Mouse (Mus musculus): ENCODE results near the gene Tom1. TPM values are rescaled to one million over a fixed set of nuclear protein-coding genes. Genes with fewer than 3 reads are reported as not detected.

Gene Tom1
- total RNA-seq, 2 experiments from 2014 or later = 45.9 to 49.7 TPM

- intact Hi-C loops (cut with DNase I) = no loop called here
- no peak for DNase-seq
- H3K4me3 ChIP-seq = no peak overlapping the region
- H3K27ac ChIP-seq = no peak overlapping the region
- no peak for TF ChIP-seq CTCF (IDR thresholded peaks at IDR 0.05)
These were observed 15.1 kb upstream of the Tom1 start for GRCm38 (mm10) chr8:75018274-75018972.

GRCm38 (mm10) chr8:75023660-75024316 is 9.7 kb upstream of the Tom1 start:
- intact Hi-C loops (cut with DNase I) = no loop called here
- Histone ChIP-seq H3K27ac (no peak overlapping the region), H3K4me3 (no peak overlapping the region)
- TF ChIP-seq CTCF (IDR thresholded peaks at IDR 0.05) = peak; percentile 47
- DNase-seq = no peak

- intact Hi-C loops (cut with DNase I) = no loop called here
- TF ChIP-seq CTCF (IDR thresholded peaks at IDR 0.05) = no peak
- Histone ChIP-seq H3K27ac (no peak overlapping the region), H3K4me3 (no peak overlapping the region)
- no peak for DNase-seq
These were observed 7.7 kb upstream of the Tom1 start for GRCm38 (mm10) chr8:75025809-75026208.

GRCm38 (mm10) chr8:75030453-75031024 is 3.0 kb upstream of the Tom1 start:
- peak; percentile 2; the same call in 1 of the 2 replicates for TF ChIP-seq CTCF (IDR thresholded peaks at IDR 0.05)
- intact Hi-C loops (cut with DNase I) = loop anchor here (5.0 kb wide), 2 partner anchors 33 to 77 kb away; partner anchors contain the start of gene Mcm5
- no peak overlapping the region for H3K27ac ChIP-seq
- DNase-seq = no peak
- no peak overlapping the region for H3K4me3 ChIP-seq

- Histone ChIP-seq H3K27ac (peak overlapping the region; percentile 99), H3K4me3 (peak overlapping the region; percentile 82)
- DNase-seq = no peak
- TF ChIP-seq CTCF (IDR thresholded peaks at IDR 0.05) = no peak
- intact Hi-C loops (cut with DNase I) = loop anchor here (5.0 kb wide), 2 partner anchors 36 to 74 kb away; partner anchors contain the start of gene Mcm5
These were observed 544 bp upstream of the Tom1 start for GRCm38 (mm10) chr8:75032961-75033360.

GRCm38 (mm10) chr8:75034285-75034684 is 780 bp downstream of the Tom1 start:
- no peak for TF ChIP-seq CTCF (IDR thresholded peaks at IDR 0.05)
- peak overlapping the region; percentile 82 for H3K4me3 ChIP-seq
- DNase-seq = no peak
- H3K27ac ChIP-seq = peak overlapping the region; percentile 99
- intact Hi-C loops (cut with DNase I) = loop anchor here (5.0 kb wide), 2 partner anchors 37 to 73 kb away; partner anchors contain the start of gene Mcm5

GRCm38 (mm10) chr8:75035640-75036039 is 2.1 kb downstream of the Tom1 start:
- H3K27ac ChIP-seq = peak overlapping the region; percentile 99; the same call in 1 of the 2 replicates
- no peak for DNase-seq
- H3K4me3 ChIP-seq = no peak overlapping the region
- no peak for TF ChIP-seq CTCF (IDR thresholded peaks at IDR 0.05)
- intact Hi-C loops (cut with DNase I) = loop anchor here (5.0 kb wide), 1 partner anchor 57 kb away; the partner anchor contains the start of gene Hmox1

GRCm38 (mm10) chr8:75038497-75038896 is 5.0 kb downstream of the Tom1 start:
- peak; percentile 78 for DNase-seq
- TF ChIP-seq CTCF (IDR thresholded peaks at IDR 0.05) = no peak

GRCm38 (mm10) chr8:75039754-75040153 is 6.2 kb downstream of the Tom1 start:
- intact Hi-C loops (cut with DNase I) = loop anchor here (5.0 kb wide), 1 partner anchor 53 kb away; the partner anchor contains the start of gene Hmox1
- Histone ChIP-seq H3K27ac (peak overlapping the region; percentile 80), H3K4me3 (no peak overlapping the region)
- DNase-seq = no peak
- no peak for TF ChIP-seq CTCF (IDR thresholded peaks at IDR 0.05)

More at GRCm38 (mm10) chr8:75038497-75038896, 5.0 kb downstream of the Tom1 start:
- Histone ChIP-seq H3K4me3 (peak overlapping the region; percentile 23), H3K27ac (peak overlapping the region; percentile 88)
- intact Hi-C loops (cut with DNase I) = loop anchor here (5.0 kb wide), 1 partner anchor 54 kb away; the partner anchor contains the start of gene Hmox1

- peak; percentile 71 for DNase-seq
- Histone ChIP-seq H3K4me3 (no peak overlapping the region), H3K27ac (peak overlapping the region; percentile 81)
- intact Hi-C loops (cut with DNase I) = no loop called here
- no peak for TF ChIP-seq CTCF (IDR thresholded peaks at IDR 0.05)
These were observed 8.7 kb downstream of the Tom1 start for GRCm38 (mm10) chr8:75042171-75042570.

GRCm38 (mm10) chr8:75042974-75043373 is 9.5 kb downstream of the Tom1 start:
- peak overlapping the region; percentile 81 for H3K27ac ChIP-seq
- intact Hi-C loops (cut with DNase I) = no loop called here
- no peak for DNase-seq
- no peak overlapping the region for H3K4me3 ChIP-seq
- TF ChIP-seq CTCF (IDR thresholded peaks at IDR 0.05) = no peak

- peak; percentile 66 for DNase-seq
- Histone ChIP-seq H3K4me3 (no peak overlapping the region), H3K27ac (peak overlapping the region; percentile 69)
- no peak for TF ChIP-seq CTCF (IDR thresholded peaks at IDR 0.05)
- intact Hi-C loops (cut with DNase I) = no loop called here
These were observed 12.8 kb downstream of the Tom1 start for GRCm38 (mm10) chr8:75046303-75046702.

GRCm38 (mm10) chr8:75047784-75048183 is 14.3 kb downstream of the Tom1 start:
- no peak overlapping the region for H3K4me3 ChIP-seq
- no peak for DNase-seq
- intact Hi-C loops (cut with DNase I) = no loop called here
- no peak for TF ChIP-seq CTCF (IDR thresholded peaks at IDR 0.05)
- no peak overlapping the region for H3K27ac ChIP-seq
